In the genomic region with DNA sequence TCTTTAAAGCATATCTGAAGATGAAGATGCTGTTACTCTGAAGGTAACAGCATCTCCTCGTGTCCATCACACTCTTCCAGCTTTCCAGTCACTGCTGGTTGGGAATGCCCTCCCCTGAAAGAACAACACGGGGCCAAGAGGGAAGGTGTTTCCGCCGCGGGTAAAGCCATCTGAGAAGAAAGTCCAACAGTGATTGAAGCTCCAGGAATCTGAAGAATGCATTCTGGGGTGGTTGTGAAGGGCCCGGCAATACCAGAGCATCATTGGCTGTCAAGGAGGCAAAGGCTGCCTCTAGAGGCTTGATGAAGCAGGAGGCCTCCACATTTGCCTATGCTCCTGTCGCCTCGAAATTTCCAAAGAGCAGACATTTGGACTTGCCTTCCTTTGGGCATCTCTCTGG, we compare ENCODE assay signal across 29 mouse cellular contexts. TPM values are rescaled to one million over a fixed set of nuclear protein-coding genes. Genes with fewer than 3 reads are reported as not detected.
DNase-seq lines count a peak whose midpoint lies in the region; ATAC-seq and TF ChIP-seq lines count a peak whose summit lies in the region.
"Had no signal": no experiment of that assay in that cellular context is flagged by ENCODE, and none has a peak within 500 bp of the region (broad histone marks: within the 10 kb centered on the region; RNA-seq: fewer than 3 reads in every experiment).

No protein-coding gene starts in this region.

- H3K4me2 ChIP-seq in kidney, embryonic 16.5 days (replicated peaks; ENCODE audit: low read depth, low read length), result no peak overlapping the region
- H3K4me2 ChIP-seq in lung, postnatal 0 days (replicated peaks; ENCODE audit: low read depth, low read length), result no peak overlapping the region
- H3K4me2 ChIP-seq in hindbrain, embryonic 11.5 days (replicated peaks; ENCODE audit: low read depth, low read length), result no peak overlapping the region
- H3K4me2 ChIP-seq: forebrain, embryonic 12.5 days; heart, embryonic 15.5 days; hindbrain, embryonic 13.5 days; limb, embryonic 13.5 days; liver, embryonic 11.5 days; midbrain, embryonic 13.5 days; neural tube, embryonic 13.5 days had no signal

- peak; percentile 17 for TF ChIP-seq CTCF in lung, postnatal 0 days (IDR thresholded peaks at IDR 0.05)
- TF ChIP-seq CTCF in lung, adult 2 months (IDR thresholded peaks at IDR 0.05; ENCODE audit: insufficient read depth, low read length), result no peak

- DNase-seq in kidney, adult 11 months, result peak; percentile 44
- DNase-seq in lung, postnatal 0 days (ENCODE audit: low spot score), result peak; percentile 39
- DNase-seq in lung, adult 2 months, result no peak
- DNase-seq in R1 (ENCODE audit: low read depth, low spot score), result peak; percentile 92
- DNase-seq in retina, postnatal 1 day, result no peak
- no peak for DNase-seq in hindbrain, embryonic 11.5 days (ENCODE audit: low spot score)
- DNase-seq: adrenal gland, adult 8-10 months; cerebellum, adult 2 months; cerebellum, postnatal 14 days; forebrain, postnatal 0 days; gastrocnemius, postnatal 10 days; lung, postnatal 10 days had no signal

- TF ChIP-seq EP300 in lung, postnatal 0 days (IDR thresholded peaks at IDR 0.05), result no peak

- H3K9ac ChIP-seq in kidney, embryonic 16.5 days (replicated peaks; ENCODE audit: low read length), result no peak overlapping the region
- no peak overlapping the region for H3K9ac ChIP-seq in lung, postnatal 0 days (replicated peaks; ENCODE audit: low read depth)
- H3K9ac ChIP-seq in hindbrain, embryonic 11.5 days (ENCODE audit: low read depth, low read length), result no peak overlapping the region
- H3K9ac ChIP-seq: forebrain, embryonic 12.5 days; forebrain, postnatal 0 days; heart, embryonic 15.5 days; hindbrain, embryonic 13.5 days; limb, embryonic 13.5 days; midbrain, embryonic 13.5 days; neural tube, embryonic 13.5 days had no signal

- no peak overlapping the region for H3K4me3 ChIP-seq in kidney, embryonic 16.5 days (ENCODE audit: low read length)
- no peak overlapping the region for H3K4me3 ChIP-seq in lung, postnatal 0 days (ENCODE audit: low read depth, low read length)
- no peak overlapping the region for H3K4me3 ChIP-seq in lung, adult 2 months (replicated peaks; ENCODE audit: extremely low read depth, low read depth, low read length)
- no peak overlapping the region for H3K4me3 ChIP-seq in hindbrain, embryonic 11.5 days (ENCODE audit: low read depth, low read length)
- H3K4me3 ChIP-seq: erythroblast, embryonic 14.5 days; forebrain, embryonic 12.5 days; heart, embryonic 10.5 days; heart, embryonic 15.5 days; hindbrain, embryonic 13.5 days; limb, embryonic 13.5 days; midbrain, embryonic 13.5 days; neural tube, embryonic 13.5 days had no signal

- H3K9me3 ChIP-seq in kidney, embryonic 16.5 days (ENCODE audit: low read length), result no peaks in the 10 kb centered on the region
- no peaks in the 10 kb centered on the region for H3K9me3 ChIP-seq in lung, postnatal 0 days (ENCODE audit: low read length)
- no peaks in the 10 kb centered on the region for H3K9me3 ChIP-seq in hindbrain, embryonic 11.5 days (ENCODE audit: control insufficient read depth, low read length)
- H3K9me3 ChIP-seq: forebrain, embryonic 12.5 days; G1E; heart, embryonic 10.5 days; heart, embryonic 15.5 days; hindbrain, embryonic 13.5 days; limb, embryonic 13.5 days; midbrain, embryonic 13.5 days; neural tube, embryonic 13.5 days had no signal

- 64% methylated on average over 8 of the region's 8 CpGs for WGBS in kidney, embryonic 16.5 days
- WGBS in lung, postnatal 0 days, result 51% methylated on average over 8 of the region's 8 CpGs
- 61% methylated on average over 8 of the region's 8 CpGs for WGBS in lung, adult 2 months
- WGBS in hindbrain, embryonic 11.5 days, result 79% methylated on average over 8 of the region's 8 CpGs

- H3K36me3 ChIP-seq in kidney, embryonic 16.5 days (ENCODE audit: insufficient read depth, low read length), result peaks cover 21% of the 10 kb centered on the region
- peaks cover 8% of the 10 kb centered on the region; the same call in 1 of the 2 replicates for H3K36me3 ChIP-seq in lung, postnatal 0 days (ENCODE audit: insufficient read depth, low read length)
- peaks cover 8% of the 10 kb centered on the region; the same call in 1 of the 2 replicates for H3K36me3 ChIP-seq in hindbrain, embryonic 11.5 days (ENCODE audit: control insufficient read depth, insufficient read depth, low read length)

- no peaks in the 10 kb centered on the region for H3K4me1 ChIP-seq in kidney, embryonic 16.5 days (ENCODE audit: insufficient read depth, low read length)
- H3K4me1 ChIP-seq in lung, postnatal 0 days (ENCODE audit: insufficient read depth, low read depth, low read length), result no peaks in the 10 kb centered on the region
- no peaks in the 10 kb centered on the region for H3K4me1 ChIP-seq in lung, adult 2 months (ENCODE audit: control insufficient read depth, insufficient read depth, low read length)
- H3K4me1 ChIP-seq in hindbrain, embryonic 11.5 days (replicated peaks; ENCODE audit: control insufficient read depth, insufficient read depth, low read length), result no peaks in the 10 kb centered on the region
- H3K4me1 ChIP-seq: forebrain, embryonic 12.5 days; heart, embryonic 15.5 days; hindbrain, embryonic 13.5 days; limb, embryonic 13.5 days; midbrain, embryonic 13.5 days; neural tube, embryonic 13.5 days had no signal

- no peak for ATAC-seq in kidney, embryonic 16.5 days (ENCODE audit: low FRiP score, low TSS enrichment)
- peak; percentile 37; the same call in 1 of the 2 replicates for ATAC-seq in lung, postnatal 0 days
- ATAC-seq in hindbrain, embryonic 11.5 days (ENCODE audit: low FRiP score), result no peak
- ATAC-seq: forebrain, postnatal 0 days; intestine, embryonic 16.5 days; midbrain, embryonic 13.5 days had no signal

- TF ChIP-seq POLR2A in lung, adult 2 months (IDR thresholded peaks at IDR 0.05; ENCODE audit: borderline replicate concordance, extremely low read depth, low read depth, low read length), result no peak

- no peak overlapping the region for H3K27ac ChIP-seq in kidney, embryonic 16.5 days (ENCODE audit: low read length)
- no peak overlapping the region for H3K27ac ChIP-seq in lung, postnatal 0 days (ENCODE audit: low read length)
- no peak overlapping the region for H3K27ac ChIP-seq in hindbrain, embryonic 11.5 days (ENCODE audit: low read depth, low read length)
- H3K27ac ChIP-seq: forebrain, embryonic 12.5 days; heart, embryonic 10.5 days; heart, embryonic 15.5 days; hindbrain, embryonic 13.5 days; limb, embryonic 13.5 days; macrophage; midbrain, embryonic 13.5 days; neural tube, embryonic 13.5 days had no signal

- H3K27me3 ChIP-seq in kidney, embryonic 16.5 days (ENCODE audit: insufficient read depth, low read length), result no peaks in the 10 kb centered on the region
- H3K27me3 ChIP-seq in lung, postnatal 0 days (replicated peaks; ENCODE audit: insufficient read depth, low read length), result no peaks in the 10 kb centered on the region
- no peaks in the 10 kb centered on the region for H3K27me3 ChIP-seq in hindbrain, embryonic 11.5 days (ENCODE audit: control insufficient read depth, insufficient read depth, low read length)
- H3K27me3 ChIP-seq: forebrain, embryonic 12.5 days; heart, embryonic 15.5 days; hindbrain, embryonic 13.5 days; limb, embryonic 13.5 days; midbrain, embryonic 13.5 days; neural tube, embryonic 13.5 days had no signal

RNA-seq across cellular contexts. Expression of a gene that starts 25.1 kb away (rescaled TPM):
- polyA plus RNA-seq in kidney, embryonic 16.5 days (2015; fragmentation: Nextera tagmentation; extraction: Ambion mirVana), result 7.3 and 8.5 TPM in 2 replicates
- 0.24 and 0.69 TPM in 2 replicates for polyA plus RNA-seq in lung, postnatal 0 days (2015; fragmentation: Nextera tagmentation; extraction: Ambion mirVana)
- 1.7 and 3.0 TPM in 2 replicates for polyA plus RNA-seq in lung, adult 2 months (2012; rRNA removed)
- polyA plus RNA-seq in hindbrain, embryonic 11.5 days (2014; fragmentation: Nextera tagmentation; extraction: Ambion mirVana), result 0.14 and 0.52 TPM in 2 replicates
- polyA plus RNA-seq: erythroblast, embryonic 14.5 days; G1E; liver, embryonic 11.5 days had no signal

RNA-seq across cellular contexts. Expression of a gene that starts 25.3 kb away (rescaled TPM):
- polyA plus RNA-seq in kidney, embryonic 16.5 days (2015; fragmentation: Nextera tagmentation; extraction: Ambion mirVana), result 157 and 160 TPM in 2 replicates
- 110 and 118 TPM in 2 replicates for polyA plus RNA-seq in lung, postnatal 0 days (2015; fragmentation: Nextera tagmentation; extraction: Ambion mirVana)
- polyA plus RNA-seq in lung, adult 2 months (2012; rRNA removed), result 17.2 and 26.6 TPM in 2 replicates
- 132 and 134 TPM in 2 replicates for polyA plus RNA-seq in hindbrain, embryonic 11.5 days (2014; fragmentation: Nextera tagmentation; extraction: Ambion mirVana)

RNA-seq across cellular contexts. Expression of a gene that starts 34.6 kb away (rescaled TPM):
- polyA plus RNA-seq in kidney, embryonic 16.5 days (2015; fragmentation: Nextera tagmentation; extraction: Ambion mirVana), result 0.68 and 0.85 TPM in 2 replicates
- 0.04 TPM in 1 of 2 replicates, not detected in the other for polyA plus RNA-seq in lung, postnatal 0 days (2015; fragmentation: Nextera tagmentation; extraction: Ambion mirVana)
- 0.24 TPM in 1 of 2 replicates, not detected in the other for polyA plus RNA-seq in lung, adult 2 months (2012; rRNA removed)
- 0.73 and 1.0 TPM in 2 replicates for polyA plus RNA-seq in hindbrain, embryonic 11.5 days (2014; fragmentation: Nextera tagmentation; extraction: Ambion mirVana)
- polyA plus RNA-seq: cerebellum, adult 2 months; cortical plate, adult 2 months; erythroblast, embryonic 14.5 days; forebrain, embryonic 12.5 days; forebrain, postnatal 0 days; G1E; midbrain, embryonic 13.5 days; stomach, embryonic 14.5 days; testis, adult 2 months had no signal

RNA-seq across cellular contexts. Expression of a gene that starts 48.6 kb away (rescaled TPM):
- 0.81 and 1.1 TPM in 2 replicates for polyA plus RNA-seq in kidney, embryonic 16.5 days (2015; fragmentation: Nextera tagmentation; extraction: Ambion mirVana)
- not detected in 2 replicates for polyA plus RNA-seq in lung, postnatal 0 days (2015; fragmentation: Nextera tagmentation; extraction: Ambion mirVana)
- polyA plus RNA-seq in lung, adult 2 months (2012; rRNA removed), result 0.56 TPM in 1 of 2 replicates, not detected in the other
- 0.47 TPM in 1 of 2 replicates, not detected in the other for polyA plus RNA-seq in hindbrain, embryonic 11.5 days (2014; fragmentation: Nextera tagmentation; extraction: Ambion mirVana)
- polyA plus RNA-seq: cerebellum, adult 2 months; cortical plate, adult 2 months; erythroblast, embryonic 14.5 days; forebrain, postnatal 0 days; G1E; heart, embryonic 15.5 days; intestine, embryonic 16.5 days; liver, embryonic 11.5 days; macrophage; midbrain, embryonic 13.5 days; stomach, embryonic 14.5 days had no signal

RNA-seq across cellular contexts. Expression of a gene that starts 55.9 kb away (rescaled TPM):
- 0.08 TPM in 1 of 2 replicates, not detected in the other for polyA plus RNA-seq in kidney, embryonic 16.5 days (2015; fragmentation: Nextera tagmentation; extraction: Ambion mirVana)
- not detected in 2 replicates for polyA plus RNA-seq in lung, postnatal 0 days (2015; fragmentation: Nextera tagmentation; extraction: Ambion mirVana)
- not detected in 2 replicates for polyA plus RNA-seq in lung, adult 2 months (2012; rRNA removed)
- polyA plus RNA-seq in hindbrain, embryonic 11.5 days (2014; fragmentation: Nextera tagmentation; extraction: Ambion mirVana), result 1.9 and 3.3 TPM in 2 replicates
- polyA plus RNA-seq: erythroblast, embryonic 14.5 days; forebrain, embryonic 12.5 days; G1E; heart, embryonic 10.5 days; intestine, embryonic 16.5 days; liver, embryonic 11.5 days; liver, embryonic 16.5 days; macrophage; midbrain, embryonic 13.5 days had no signal

Comparison
In these comparisons a context has a peak if more than half of its experiments do, and no peak if none do; other contexts are left out.
1. DNase-seq: peak in kidney, adult 11 months (single experiment), lung, postnatal 0 days (single experiment) and R1 (single experiment); none in lung, adult 2 months (single experiment), retina, postnatal 1 day (single experiment) and hindbrain, embryonic 11.5 days (single experiment).